Mouse (Mus musculus) erythroblast, embryonic 14.5 days (primary cell): ENCODE measurements around the gene Slco4c1. TPM values are rescaled to one million over a fixed set of nuclear protein-coding genes. Genes with fewer than 3 reads are reported as not detected.

Experiments
- H3K27me3 ChIP-seq: 2 replicates; pipeline ENCODE4 v1.6.1; 2012; ENCODE audit warnings: inconsistent platforms; ENCODE audit not compliant: control insufficient read depth
- H3K36me3 ChIP-seq: 2 replicates; pipeline ENCODE4 v1.6.1; 2012; ENCODE audit warnings: mild to moderate bottlenecking, inconsistent platforms; ENCODE audit not compliant: control insufficient read depth
- H3K4me1 ChIP-seq: 2 replicates; pipeline ENCODE4 v1.6.1; 2012; ENCODE audit warnings: inconsistent platforms; ENCODE audit not compliant: control insufficient read depth
- H3K4me3 ChIP-seq: replicated peaks from 2 replicates; pipeline ENCODE3; 2012; ENCODE audit warnings: moderate library complexity, mild to moderate bottlenecking, inconsistent platforms
- H3K9me3 ChIP-seq: 2 replicates; pipeline ENCODE4 v1.6.1; 2012; ENCODE audit warnings: low read length, inconsistent platforms, mixed read lengths; ENCODE audit not compliant: control insufficient read depth
- GATA1 ChIP-seq: IDR thresholded peaks from 2 replicates; pipeline ENCODE4 v1.6.1; 2012; ENCODE audit warnings: low read length, inconsistent platforms, mixed read lengths
- TAL1 ChIP-seq: IDR thresholded peaks from 3 replicates; pipeline ENCODE4 v1.6.1; 2012; ENCODE audit warnings: low read length, inconsistent platforms, mixed read lengths
- polyA plus RNA-seq: library from polyadenylated mRNA; stranded (reverse); fragments of >175 nt; gene quantifications from 2 replicates; pipeline ENCODE4 v1.2.3, GENCODE M21; 2012

The Slco4c1 gene
- polyA plus RNA-seq, 1 experiment, result not detected

DNA sequence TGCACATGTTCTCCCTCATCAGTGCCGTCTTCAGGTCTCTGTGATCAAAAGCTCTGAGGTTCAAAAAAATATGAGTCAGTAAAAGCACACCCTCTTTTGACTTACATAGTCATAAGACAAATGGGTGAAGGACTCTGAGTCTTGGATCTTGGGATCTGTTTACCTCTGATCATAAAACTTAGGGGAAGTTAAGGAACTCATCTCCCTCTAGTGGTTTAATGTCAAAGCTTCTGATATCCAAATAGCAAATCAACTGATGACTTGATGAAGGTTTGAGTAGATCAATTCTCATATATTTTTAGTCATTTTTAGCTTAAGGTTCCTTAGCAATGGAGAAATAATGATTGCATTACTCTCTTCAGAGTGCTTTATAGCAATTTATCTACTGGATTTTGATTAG is 82.7 kb downstream of the Slco4c1 start:
- no peaks in the 10 kb centered on the region; the same call in 1 of the 2 replicates for H3K9me3 ChIP-seq
- no peaks in the 10 kb centered on the region for H3K27me3 ChIP-seq
- H3K4me3 ChIP-seq, result no peak overlapping the region
- TF ChIP-seq GATA1 (no peak), TAL1 (no peak)
- no peaks in the 10 kb centered on the region for H3K4me1 ChIP-seq
- no peaks in the 10 kb centered on the region for H3K36me3 ChIP-seq

DNA sequence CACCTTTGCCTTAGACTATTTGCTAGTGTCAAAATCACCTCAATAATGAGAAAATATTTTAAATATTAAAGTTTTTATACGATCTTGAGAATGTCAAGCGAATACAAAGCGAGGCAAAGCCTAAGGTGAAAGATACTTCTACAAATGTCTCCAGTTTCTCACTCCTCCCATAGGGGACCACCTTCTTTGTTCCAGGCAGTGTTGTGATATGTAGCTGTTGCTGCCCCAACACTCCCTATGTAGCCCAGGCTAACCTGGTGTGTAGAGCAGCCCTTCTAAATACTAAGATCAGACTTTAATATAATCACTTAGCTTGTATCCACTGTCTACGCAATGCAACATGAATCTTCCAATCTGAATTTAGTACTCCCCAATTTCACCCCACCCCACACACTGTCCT is 97.8 kb downstream of the Slco4c1 start:
- Histone ChIP-seq H3K4me1 (no peaks in the 10 kb centered on the region), H3K9me3 (no peaks in the 10 kb centered on the region), H3K36me3 (no peaks in the 10 kb centered on the region), H3K27me3 (no peaks in the 10 kb centered on the region), H3K4me3 (no peak overlapping the region)
- TF ChIP-seq GATA1 (no peak), TAL1 (no peak)

DNA sequence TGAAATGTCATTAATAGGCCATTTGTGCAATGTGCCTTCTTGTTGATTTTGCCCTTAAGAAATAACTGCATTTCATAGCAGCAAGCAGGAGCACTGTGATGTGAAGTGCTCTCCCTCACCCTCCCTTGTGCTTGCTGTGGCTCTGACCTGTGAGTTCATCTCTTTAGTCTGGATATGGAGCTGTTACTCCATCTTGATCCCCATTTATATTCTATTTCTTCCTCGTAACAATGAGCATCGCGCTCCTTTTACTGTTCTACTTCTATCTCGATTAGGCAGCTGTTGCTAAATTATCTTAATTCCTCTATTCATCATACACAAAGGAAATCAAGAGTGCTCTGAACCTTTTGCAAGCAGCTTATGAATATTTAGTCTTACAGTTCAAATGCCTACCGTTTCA is 98.3 kb downstream of the Slco4c1 start:
- no peaks in the 10 kb centered on the region for H3K36me3 ChIP-seq
- no peaks in the 10 kb centered on the region for H3K4me1 ChIP-seq
- no peak overlapping the region for H3K4me3 ChIP-seq
- H3K9me3 ChIP-seq, result no peaks in the 10 kb centered on the region
- H3K27me3 ChIP-seq, result no peaks in the 10 kb centered on the region
- TF ChIP-seq TAL1 (no peak), GATA1 (no peak)

DNA sequence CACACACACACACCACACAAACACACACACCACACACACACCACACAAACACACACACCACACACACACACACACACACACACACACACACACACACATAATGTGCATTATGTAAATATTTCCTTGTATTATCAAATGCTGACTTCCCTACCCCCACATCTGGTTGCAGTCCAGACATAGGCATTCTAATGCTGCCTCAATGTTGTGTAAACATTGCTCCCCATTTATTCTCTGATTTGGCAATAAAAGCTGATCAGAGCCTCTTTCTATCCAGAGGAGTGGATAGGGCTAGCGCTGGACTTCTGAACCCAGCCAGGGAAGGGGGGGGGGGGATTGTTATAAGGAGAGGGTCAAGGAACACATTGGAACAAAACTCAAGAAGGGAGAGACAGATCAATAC is 101.7 kb downstream of the Slco4c1 start:
- Histone ChIP-seq H3K4me1 (no peaks in the 10 kb centered on the region), H3K36me3 (no peaks in the 10 kb centered on the region), H3K27me3 (no peaks in the 10 kb centered on the region), H3K4me3 (no peak overlapping the region), H3K9me3 (no peaks in the 10 kb centered on the region)
- TF ChIP-seq TAL1, result no peak
- no peak for TF ChIP-seq GATA1

DNA sequence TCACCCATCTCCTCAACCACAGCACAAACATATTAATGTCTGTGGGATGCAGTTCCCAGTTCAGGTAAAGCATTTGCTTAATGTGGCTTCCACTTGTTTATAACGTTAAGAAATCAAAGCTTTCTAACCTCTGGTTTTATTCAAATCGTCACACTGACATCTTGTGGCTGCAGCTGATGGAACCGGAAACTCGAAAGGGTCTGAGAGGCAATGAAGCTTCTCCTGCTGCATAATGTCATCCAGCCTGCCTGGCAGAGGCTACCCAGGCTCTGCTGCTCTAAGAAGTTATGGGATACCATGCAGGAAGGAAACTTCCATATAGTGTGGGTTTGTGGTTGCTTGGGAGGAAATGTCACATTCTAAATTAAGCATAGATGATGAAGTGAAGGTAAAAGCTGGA is 103.7 kb downstream of the Slco4c1 start:
- H3K27me3 ChIP-seq, result no peaks in the 10 kb centered on the region
- no peak for TF ChIP-seq GATA1
- no peak for TF ChIP-seq TAL1
- no peaks in the 10 kb centered on the region for H3K36me3 ChIP-seq
- H3K9me3 ChIP-seq, result no peaks in the 10 kb centered on the region
- no peak overlapping the region for H3K4me3 ChIP-seq
- H3K4me1 ChIP-seq, result no peaks in the 10 kb centered on the region

DNA sequence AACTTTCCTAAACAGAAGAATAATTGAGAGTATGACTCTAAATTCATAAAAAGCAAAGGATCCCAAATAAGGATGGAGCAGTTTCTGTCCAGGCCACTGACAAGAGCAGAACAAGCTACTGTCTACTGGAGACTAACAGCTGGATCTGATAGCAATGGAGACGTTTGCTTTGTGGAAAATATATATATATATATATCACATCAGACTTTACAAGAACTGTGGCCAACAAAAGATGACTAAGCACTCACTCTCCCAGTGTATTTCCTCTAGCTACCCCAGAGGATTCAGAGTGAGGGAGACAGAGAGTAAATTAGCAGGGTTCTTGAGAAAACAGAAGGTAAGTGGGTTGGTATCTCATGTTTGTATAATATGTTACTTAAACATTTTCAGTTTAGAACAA is 105.4 kb downstream of the Slco4c1 start:
- Histone ChIP-seq H3K27me3 (no peaks in the 10 kb centered on the region), H3K9me3 (no peaks in the 10 kb centered on the region), H3K36me3 (no peaks in the 10 kb centered on the region), H3K4me3 (no peak overlapping the region), H3K4me1 (no peaks in the 10 kb centered on the region)
- TF ChIP-seq GATA1 (no peak), TAL1 (no peak)
